Mouse (Mus musculus) testis, adult 2 months (tissue): ENCODE results near the gene Dpf2.

Experiments
- CTCF ChIP-seq: fragments of 200-500 bp; IDR thresholded peaks from 2 replicates; pipeline ENCODE4 v1.5.1; 2012; ENCODE audit warnings: low read depth, mild to moderate bottlenecking, inconsistent platforms, low read length, moderate library complexity; ENCODE audit not compliant: control insufficient read depth, insufficient read depth, insufficient replicate concordance
- POLR2A ChIP-seq: fragments of 200-500 bp; IDR thresholded peaks from 2 replicates; pipeline ENCODE4 v1.6.1; 2012; ENCODE audit warnings: low read depth, mild to moderate bottlenecking, inconsistent platforms, low read length, moderate library complexity; ENCODE audit not compliant: control insufficient read depth

- TF ChIP-seq POLR2A (no peak), CTCF (no peak)
Measured at GRCm38 (mm10) chr19:5922119-5922942, 9.5 kb upstream of the Dpf2 start.
